Mouse (Mus musculus) stomach, postnatal 0 days (tissue): ENCODE data around the gene Drg1. TPM values are rescaled to one million over a fixed set of nuclear protein-coding genes. Genes with fewer than 3 reads are reported as not detected.
"Not testable (repeated sequence)": the region's sequence is repeated elsewhere in the genome, so short reads cannot be mapped to it uniquely, and the experiment has no call there.

Source experiments
- ATAC-seq: fragments of 200-750 bp; cut with Nextera tagmentation; 2 replicates; pipeline ENCODE4 v1.8.0; 2017; ENCODE audit not compliant: low FRiP score, low TSS enrichment
- DNase-seq: peaks from one replicate; pipeline ENCODE4 v3.0.0-alpha.2; 2016; ENCODE audit warnings: low spot score
- H3K27ac ChIP-seq: fragments of 300-500 bp; sonication (generic); replicated peaks from 2 replicates; pipeline ENCODE4 v1.5.1; 2014; ENCODE audit warnings: mild to moderate bottlenecking, control low read depth
- H3K27me3 ChIP-seq: fragments of 300-500 bp; sonication (generic); 2 replicates; pipeline ENCODE4 v1.6.1; 2014; ENCODE audit warnings: low read length; ENCODE audit not compliant: control insufficient read depth, insufficient read depth
- H3K36me3 ChIP-seq: fragments of 300-500 bp; sonication (generic); 2 replicates; pipeline ENCODE4 v1.6.1; 2014; ENCODE audit warnings: low read length, mixed read lengths; ENCODE audit not compliant: control insufficient read depth, insufficient read depth
- H3K4me1 ChIP-seq: fragments of 300-500 bp; sonication (generic); replicated peaks from 2 replicates; pipeline ENCODE4 v1.6.1; 2014; ENCODE audit warnings: antibody characterized with exemption; ENCODE audit not compliant: control insufficient read depth, insufficient read depth
- H3K4me2 ChIP-seq: fragments of 300-500 bp; sonication (generic); replicated peaks from 2 replicates; pipeline ENCODE4 v1.6.1; 2014; ENCODE audit warnings: low read depth, mild to moderate bottlenecking, control low read depth, moderate library complexity
- H3K4me3 ChIP-seq: fragments of 300-500 bp; sonication (generic); 2 replicates; pipeline ENCODE4 v1.5.1; 2014; ENCODE audit warnings: low read depth, low read length, control low read depth
- H3K9ac ChIP-seq: fragments of 300-500 bp; sonication (generic); 2 replicates; pipeline ENCODE4 v1.6.1; 2014; ENCODE audit warnings: mild to moderate bottlenecking, low read length, control low read depth, mixed read lengths
- H3K9me3 ChIP-seq: fragments of 300-500 bp; sonication (generic); 2 replicates; pipeline ENCODE4 v1.6.1; 2016; ENCODE audit warnings: low read length; ENCODE audit not compliant: control insufficient read depth
- CTCF ChIP-seq: IDR thresholded peaks from 2 replicates; pipeline ENCODE4 v1.5.1; 2016; ENCODE audit warnings: antibody characterized with exemption, low read depth, mild to moderate bottlenecking, moderate library complexity
- EP300 ChIP-seq: optimal IDR thresholded peaks from 2 replicates; pipeline ENCODE3; 2016; ENCODE audit warnings: antibody characterized with exemption
- WGBS: fragments of 180-500 bp; shearing (Covaris S2); extraction: QIAGEN DNeasy Blood & Tissue Kit; methylation state at CpG from one replicate; pipeline ENCODE4 v1.1.7; 2014; 5-methylcytosine and 5-hydroxymethylcytosine counted together
- polyA plus RNA-seq: library from polyadenylated mRNA; unstranded; fragments of >200 nt; fragmentation: Nextera tagmentation; extraction: Ambion mirVana; gene quantifications from 2 replicates; pipeline ENCODE4 v1.2.1, GENCODE M21; 2015

Gene Drg1
- polyA plus RNA-seq, 1 experiment from 2014 or later, result 109 TPM

DNA sequence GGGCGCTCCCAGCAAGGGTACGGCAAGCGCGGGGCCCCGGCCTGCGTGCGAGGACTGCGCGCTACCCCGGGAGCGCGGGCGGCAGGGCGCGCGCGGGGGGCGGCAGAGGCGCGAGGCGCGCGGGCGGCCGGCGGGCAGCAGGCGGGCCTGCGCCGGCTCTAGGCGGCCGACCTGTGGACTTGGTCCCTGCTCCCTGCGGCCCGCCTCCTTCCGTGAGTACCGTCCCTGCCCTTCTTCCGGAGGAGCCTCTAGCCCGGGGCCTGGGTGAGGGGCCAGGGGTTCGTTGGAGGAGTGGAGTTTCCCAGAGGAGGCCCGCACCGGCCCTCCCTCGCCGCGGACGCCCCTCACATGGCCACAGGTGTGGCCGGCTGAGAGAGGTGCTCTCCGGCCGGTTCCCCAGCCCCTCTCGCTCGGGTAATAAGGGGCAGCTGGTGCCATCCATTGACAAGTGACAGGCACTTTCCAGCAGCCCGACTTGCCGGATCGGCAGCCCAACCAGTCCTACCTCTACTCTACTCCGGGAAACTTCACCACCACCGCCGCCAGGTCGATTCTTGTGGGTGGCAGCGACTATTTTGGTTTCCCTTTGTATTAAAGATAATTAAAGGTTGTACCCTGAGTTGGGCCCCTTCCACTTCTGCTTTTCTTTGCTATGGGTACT is 63.3 kb downstream of the Drg1 start:
- under 1% methylated on average over 35 of the region's 57 CpGs for WGBS
- no peaks in the 10 kb centered on the region for H3K9me3 ChIP-seq
- H3K9ac ChIP-seq, result peak overlapping the region; percentile 54
- peak overlapping the region; percentile 31; the same call in 1 of the 2 replicates for H3K27ac ChIP-seq
- H3K27me3 ChIP-seq, result no peaks in the 10 kb centered on the region
- DNase-seq, result peak; percentile 73
- peak overlapping the region; percentile 37 for H3K4me3 ChIP-seq
- no peak for TF ChIP-seq CTCF
- no peak for TF ChIP-seq EP300
- ATAC-seq, result peak; percentile 56
- no peaks in the 10 kb centered on the region for H3K4me1 ChIP-seq
- peak overlapping the region; percentile 25 for H3K4me2 ChIP-seq
- H3K36me3 ChIP-seq, result 0 out of 2 replicates have a peak, but pooled peaks cover 2% of the 10 kb centered on the region

GRCm38 (mm10) chr11:3202231-3202701 is 63.9 kb downstream of the Drg1 start, which contains the start of gene Eif4enif1:
Gene Eif4enif1 (plus strand): TSS chr11:3202392.
- DNase-seq, result peak; percentile 91
- H3K27ac ChIP-seq, result peak within 1 kb of the TSS; percentile 31
- no peaks in the 10 kb centered on the region for H3K27me3 ChIP-seq
- peak within 1 kb of the TSS; percentile 37 for H3K4me3 ChIP-seq
- peak within 1 kb of the TSS; percentile 54 for H3K9ac ChIP-seq
- TF ChIP-seq EP300 (no peak), CTCF (no peak)
- ATAC-seq, result peak; percentile 77
- H3K9me3 ChIP-seq, result no peaks in the 10 kb centered on the region
- no peaks in the 10 kb centered on the region for H3K4me1 ChIP-seq
- 0 out of 2 replicates have a peak, but pooled peaks cover 1% of the 10 kb centered on the region for H3K36me3 ChIP-seq
- peak within 1 kb of the TSS; percentile 25 for H3K4me2 ChIP-seq
- 0% methylated on average over 46 of the region's 57 CpGs for WGBS

GRCm38 (mm10) chr11:3201326-3202230 is 64.6 kb downstream of the Drg1 start:
- no peaks in the 10 kb centered on the region for H3K36me3 ChIP-seq
- peak; percentile 19 for DNase-seq
- H3K27me3 ChIP-seq, result no peaks in the 10 kb centered on the region
- no peak for TF ChIP-seq CTCF
- TF ChIP-seq EP300, result no peak
- H3K4me1 ChIP-seq, result no peaks in the 10 kb centered on the region
- no peak overlapping the region for H3K9ac ChIP-seq
- no peak for ATAC-seq
- H3K27ac ChIP-seq, result no peak overlapping the region
- H3K9me3 ChIP-seq, result no peaks in the 10 kb centered on the region
- 4% methylated on average over 16 of the region's 16 CpGs for WGBS
- H3K4me2 ChIP-seq, result peak overlapping the region; percentile 0
- peak overlapping the region; percentile 21 for H3K4me3 ChIP-seq

- not testable (repeated sequence) for ATAC-seq, DNase-seq, H3K4me3 ChIP-seq, H3K9me3 ChIP-seq, H3K4me1 ChIP-seq, H3K9ac ChIP-seq, H3K27me3 ChIP-seq, H3K27ac ChIP-seq, H3K4me2 ChIP-seq, H3K36me3 ChIP-seq
- 93% methylated on average over 6 of the region's 7 CpGs for WGBS
These were observed 65.6 kb downstream of the Drg1 start for GRCm38 (mm10) chr11:3200636-3201035.

- Histone ChIP-seq H3K9ac (no peak within 1 kb of the TSS), H3K27ac (no peak within 1 kb of the TSS), H3K4me2 (no peak within 1 kb of the TSS), H3K36me3 (no peaks in the 10 kb centered on the region), H3K27me3 (no peaks in the 10 kb centered on the region), H3K4me1 (no peaks in the 10 kb centered on the region), H3K9me3 (no peaks in the 10 kb centered on the region), H3K4me3 (no peak within 1 kb of the TSS)
- TF ChIP-seq EP300, result no peak
- TF ChIP-seq CTCF, result no peak
- 86% methylated on average over 25 of the region's 25 CpGs for WGBS
- no peak for DNase-seq
- no peak for ATAC-seq
These were observed 72.9 kb downstream of the Drg1 start, which contains the start of gene Sfi1 for GRCm38 (mm10) chr11:3193363-3193762. Gene Sfi1 (minus strand): TSS chr11:3193463.

DNA sequence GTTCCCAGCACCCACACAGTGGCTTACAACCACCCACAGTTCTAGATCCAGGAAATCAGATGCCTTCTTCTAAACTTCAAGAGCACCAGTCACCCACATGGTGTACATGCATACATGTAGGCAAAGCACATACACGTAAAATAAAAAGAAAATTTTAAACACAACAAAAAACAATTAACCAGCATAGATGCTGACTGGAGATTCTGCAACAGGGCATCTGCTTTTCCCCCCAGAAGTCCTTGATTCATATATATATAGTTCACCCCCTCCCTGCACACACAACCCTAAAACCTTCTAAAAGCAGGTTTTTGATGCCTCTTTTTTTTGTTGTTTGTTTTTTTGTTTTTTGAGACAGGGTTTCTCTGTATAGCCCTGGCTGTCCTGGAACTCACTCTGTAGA is 83.5 kb downstream of the Drg1 start:
- not testable (repeated sequence) for DNase-seq, ATAC-seq, H3K36me3 ChIP-seq, H3K4me1 ChIP-seq, H3K9me3 ChIP-seq, H3K27ac ChIP-seq, H3K9ac ChIP-seq, H3K4me2 ChIP-seq, H3K4me3 ChIP-seq, H3K27me3 ChIP-seq
- 92% methylated on average over 1 of the region's 1 CpGs for whole genome bisulfite sequencing

GRCm38 (mm10) chr11:3181971-3182370 is 84.2 kb downstream of the Drg1 start:
- not testable (repeated sequence) for DNase-seq, H3K4me3 ChIP-seq, H3K27ac ChIP-seq, H3K4me2 ChIP-seq, ATAC-seq, H3K4me1 ChIP-seq, H3K27me3 ChIP-seq, H3K9me3 ChIP-seq, H3K36me3 ChIP-seq, H3K9ac ChIP-seq
- WGBS, result 48% methylated on average over 1 of the region's 1 CpGs

- not testable (repeated sequence) for H3K4me2 ChIP-seq, H3K27ac ChIP-seq, H3K9ac ChIP-seq, H3K9me3 ChIP-seq, H3K27me3 ChIP-seq, H3K36me3 ChIP-seq, H3K4me3 ChIP-seq, ATAC-seq, H3K4me1 ChIP-seq
- 61% methylated on average over 4 of the region's 4 CpGs for WGBS
- DNase-seq, result peak; percentile 47
These were observed 85.0 kb downstream of the Drg1 start for GRCm38 (mm10) chr11:3181250-3181649.
